Mouse (Mus musculus): Measurements from ENCODE around the gene Gata3. TPM values are rescaled to one million over a fixed set of nuclear protein-coding genes. Genes with fewer than 3 reads are reported as not detected.

Gene Gata3
- 0.30 to 0.85 TPM (median 0.69 TPM) in 4 replicates for total RNA-seq (2023)

GRCm38 (mm10) chr2:9889651-9890183 lies at the start of gene Gata3:
TSS of gene Gata3 (minus strand) at chr2:9890034.

GRCm38 (mm10) chr2:9888913-9889650 lies 752 bp downstream of the Gata3 start, which contains the start of gene 9230102O04Rik:
TSS of gene 9230102O04Rik (minus strand) at chr2:9889540.

GRCm38 (mm10) chr2:9881051-9881591 lies 8.7 kb downstream of the Gata3 start, which contains the start of gene 4930412O13Rik:
TSS of gene 4930412O13Rik (plus strand) at chr2:9881252.

Other genes starting within 250 kb of the Gata3 start
- not detected in 4 replicates for gene 4930412O13Rik, start 8.8 kb downstream of the Gata3 start, total RNA-seq (2023)
- not detected in 4 replicates for gene 9230102O04Rik, start 494 bp downstream of the Gata3 start, total RNA-seq (2023)
- 22.1 to 26.4 TPM (median 23.7 TPM) in 4 replicates for gene Taf3, start 158.6 kb upstream of the Gata3 start, total RNA-seq (2023)
- 112 to 124 TPM (median 121 TPM) in 4 replicates for gene Atp5c1, start 190.5 kb upstream of the Gata3 start, total RNA-seq (2023)
- 18.7 to 21.0 TPM (median 20.7 TPM) in 4 replicates for gene Kin, start 190.6 kb upstream of the Gata3 start, total RNA-seq (2023)
- not detected in 4 replicates for gene Itih2, start 241.4 kb upstream of the Gata3 start, total RNA-seq (2023)

Data from B cell, adult 62 days (primary cell).